Mouse (Mus musculus) lung, adult 2 months (tissue): Measurements from ENCODE around the gene Dctn2.

Experiments
- CTCF ChIP-seq: fragments of 200-500 bp; IDR thresholded peaks from 2 replicates; pipeline ENCODE4 v1.5.1; 2011; ENCODE audit warnings: mild to moderate bottlenecking, low read length, control low read depth; ENCODE audit not compliant: insufficient read depth
- POLR2A ChIP-seq: fragments of 200-500 bp; IDR thresholded peaks from 2 replicates; pipeline ENCODE4 v1.6.1; 2011; ENCODE audit warnings: low read depth, mild to moderate bottlenecking, control low read depth, low read length, borderline replicate concordance; ENCODE audit errors: extremely low read depth

- TF ChIP-seq CTCF (no peak), POLR2A (no peak)
Observed at GRCm38 (mm10) chr10:127319969-127320368, 53.8 kb downstream of the Dctn2 start.
